Mouse (Mus musculus) megakaryocyte, embryonic 14.5 days (primary cell): ENCODE data around the gene Bend6.

ENCODE experiments used
- FLI1 ChIP-seq: IDR thresholded peaks from 2 replicates; pipeline ENCODE4 v1.6.1; 2012; ENCODE audit warnings: low read length, inconsistent platforms, mixed read lengths
- GATA1 ChIP-seq: IDR thresholded peaks from 3 replicates; pipeline ENCODE4 v1.6.1; 2012; ENCODE audit warnings: mixed read lengths, low read length, inconsistent platforms, borderline replicate concordance

- TF ChIP-seq GATA1 (no peak), FLI1 (no peak)
Measured at GRCm38 (mm10) chr1:33939828-33940227, 32.2 kb upstream of the Bend6 start.
